Mouse (Mus musculus) heart, postnatal 0 days (tissue): ENCODE results near the gene Suox.

ENCODE experiments used
- CTCF ChIP-seq: IDR thresholded peaks from 2 replicates; pipeline ENCODE4 v1.5.1; 2016; ENCODE audit warnings: antibody characterized with exemption, control low read depth, low read depth
- EP300 ChIP-seq: IDR thresholded peaks from 2 replicates; pipeline ENCODE4 v1.6.1; 2016; ENCODE audit warnings: antibody characterized with exemption, low read depth

- TF ChIP-seq EP300 (no peak), CTCF (no peak)
Observed at GRCm38 (mm10) chr10:128665307-128665706, 8.6 kb downstream of the Suox start.
